Mouse (Mus musculus): ENCODE measurements around the gene Zfp36l2. TPM values are rescaled to one million over a fixed set of nuclear protein-coding genes. Genes with fewer than 3 reads are reported as not detected.

Gene Zfp36l2
- polyA plus RNA-seq, 1 experiment: 171 TPM

GRCm38 (mm10) chr17:84155029-84155338 is 32.8 kb downstream of the Zfp36l2 start:
- no peaks in the 10 kb centered on the region for H3K4me1 ChIP-seq (ENCODE audit: control insufficient read depth, insufficient read depth, low read length)

GRCm38 (mm10) chr17:84154302-84155028 is 33.3 kb downstream of the Zfp36l2 start:
- H3K27ac ChIP-seq (ENCODE audit: insufficient read depth, low read length): no peak overlapping the region
- H3K4me1 ChIP-seq (ENCODE audit: control insufficient read depth, insufficient read depth, low read length): no peaks in the 10 kb centered on the region
- TF ChIP-seq CTCF (IDR thresholded peaks at IDR 0.05; ENCODE audit: borderline replicate concordance, insufficient read depth, low read length): no peak

More at GRCm38 (mm10) chr17:84155029-84155338, 32.8 kb downstream of the Zfp36l2 start:
- no peak for TF ChIP-seq CTCF (IDR thresholded peaks at IDR 0.05; ENCODE audit: borderline replicate concordance, insufficient read depth, low read length)
- no peak for TF ChIP-seq POLR2A (IDR thresholded peaks at IDR 0.05; ENCODE audit: low read depth, low read length)
- Histone ChIP-seq H3K27ac (ENCODE audit: insufficient read depth, low read length) (no peak overlapping the region), H3K4me3 (ENCODE audit: insufficient read depth, low read length) (no peak overlapping the region)

GRCm38 (mm10) chr17:84152976-84153786 is 34.6 kb downstream of the Zfp36l2 start:
- 0 out of 2 replicates have a peak, but pooled peaks cover 3% of the 10 kb centered on the region for H3K4me1 ChIP-seq (ENCODE audit: control insufficient read depth, insufficient read depth, low read length)
- H3K4me3 ChIP-seq (ENCODE audit: insufficient read depth, low read length): no peak overlapping the region
- TF ChIP-seq CTCF (IDR thresholded peaks at IDR 0.05; ENCODE audit: borderline replicate concordance, insufficient read depth, low read length) (no peak), POLR2A (IDR thresholded peaks at IDR 0.05; ENCODE audit: low read depth, low read length) (no peak)
- H3K27ac ChIP-seq (ENCODE audit: insufficient read depth, low read length): no peak overlapping the region

More at GRCm38 (mm10) chr17:84154302-84155028, 33.3 kb downstream of the Zfp36l2 start:
- H3K4me3 ChIP-seq (ENCODE audit: insufficient read depth, low read length): no peak overlapping the region

- Histone ChIP-seq H3K4me1 (ENCODE audit: control insufficient read depth, insufficient read depth, low read length) (0 out of 2 replicates have a peak, but pooled peaks cover 5% of the 10 kb centered on the region), H3K27ac (ENCODE audit: insufficient read depth, low read length) (no peak overlapping the region), H3K4me3 (ENCODE audit: insufficient read depth, low read length) (no peak overlapping the region)
- TF ChIP-seq CTCF (IDR thresholded peaks at IDR 0.05; ENCODE audit: borderline replicate concordance, insufficient read depth, low read length) (no peak), POLR2A (IDR thresholded peaks at IDR 0.05; ENCODE audit: low read depth, low read length) (no peak)
Measured at GRCm38 (mm10) chr17:84152206-84152975, 35.4 kb downstream of the Zfp36l2 start.

- Histone ChIP-seq H3K27ac (ENCODE audit: insufficient read depth, low read length) (no peak overlapping the region), H3K4me3 (ENCODE audit: insufficient read depth, low read length) (no peak overlapping the region), H3K4me1 (ENCODE audit: control insufficient read depth, insufficient read depth, low read length) (0 out of 2 replicates have a peak, but pooled peaks cover 5% of the 10 kb centered on the region)
- TF ChIP-seq CTCF (IDR thresholded peaks at IDR 0.05; ENCODE audit: borderline replicate concordance, insufficient read depth, low read length): no peak
- TF ChIP-seq POLR2A (IDR thresholded peaks at IDR 0.05; ENCODE audit: low read depth, low read length): no peak
Measured at GRCm38 (mm10) chr17:84151306-84151705, 36.4 kb downstream of the Zfp36l2 start.

GRCm38 (mm10) chr17:84150291-84150690 is 37.5 kb downstream of the Zfp36l2 start:
- H3K27ac ChIP-seq (ENCODE audit: insufficient read depth, low read length): no peak overlapping the region
- TF ChIP-seq POLR2A (IDR thresholded peaks at IDR 0.05; ENCODE audit: low read depth, low read length): no peak
- no peak for TF ChIP-seq CTCF (IDR thresholded peaks at IDR 0.05; ENCODE audit: borderline replicate concordance, insufficient read depth, low read length)
- H3K4me3 ChIP-seq (ENCODE audit: insufficient read depth, low read length): no peak overlapping the region
- H3K4me1 ChIP-seq (ENCODE audit: control insufficient read depth, insufficient read depth, low read length): peaks cover 8% of the 10 kb centered on the region; the same call in 1 of the 2 replicates

GRCm38 (mm10) chr17:84149566-84149965 is 38.2 kb downstream of the Zfp36l2 start:
- Histone ChIP-seq H3K4me1 (ENCODE audit: control insufficient read depth, insufficient read depth, low read length) (peaks cover 8% of the 10 kb centered on the region; the same call in 1 of the 2 replicates), H3K27ac (ENCODE audit: insufficient read depth, low read length) (peak overlapping the region; percentile 84), H3K4me3 (ENCODE audit: insufficient read depth, low read length) (no peak overlapping the region)
- TF ChIP-seq POLR2A (IDR thresholded peaks at IDR 0.05; ENCODE audit: low read depth, low read length): no peak
- no peak for TF ChIP-seq CTCF (IDR thresholded peaks at IDR 0.05; ENCODE audit: borderline replicate concordance, insufficient read depth, low read length)

- TF ChIP-seq POLR2A (IDR thresholded peaks at IDR 0.05; ENCODE audit: low read depth, low read length): peak; percentile 53; the same call in 1 of the 2 replicates
- no peak for TF ChIP-seq CTCF (IDR thresholded peaks at IDR 0.05; ENCODE audit: borderline replicate concordance, insufficient read depth, low read length)
- Histone ChIP-seq H3K4me3 (ENCODE audit: insufficient read depth, low read length) (no peak overlapping the region), H3K27ac (ENCODE audit: insufficient read depth, low read length) (peak overlapping the region; percentile 84), H3K4me1 (ENCODE audit: control insufficient read depth, insufficient read depth, low read length) (peaks cover 8% of the 10 kb centered on the region; the same call in 1 of the 2 replicates)
Measured at GRCm38 (mm10) chr17:84148499-84149484, 39.0 kb downstream of the Zfp36l2 start.

Measured in embryonic fibroblast, embryonic 13.5 days (primary cell).